Mouse (Mus musculus) CH12.LX (cell line): ENCODE results near the gene Slc6a9.

Experiments used
- CHD1 ChIP-seq: IDR thresholded peaks from 2 replicates; pipeline ENCODE4 v1.6.1; 2012; ENCODE audit warnings: low read depth, low read length, improper control_type of control experiment, inconsistent platforms
- CTCF ChIP-seq, 2 experiments: IDR thresholded peaks in 1 of 2; conservative IDR thresholded peaks in 1 of 2; 2 replicates each; pipeline ENCODE4 v1.5.1; 2011 to 2012; ENCODE audit warnings: low read depth in 2 of 2, low read length in 2 of 2, improper control_type of control experiment in 1 of 2, inconsistent platforms in 1 of 2, mild to moderate bottlenecking in 1 of 2, moderate library complexity in 1 of 2
- EP300 ChIP-seq: IDR thresholded peaks from 2 replicates; pipeline ENCODE4 v1.6.1; 2011; ENCODE audit warnings: low read length, improper control_type of control experiment
- ETS1 ChIP-seq: conservative IDR thresholded peaks from 2 replicates; pipeline ENCODE4 v1.6.1; 2012; ENCODE audit warnings: low read depth, mild to moderate bottlenecking, inconsistent platforms, low read length, improper control_type of control experiment, moderate library complexity
- JUN ChIP-seq: IDR thresholded peaks from 2 replicates; pipeline ENCODE4 v1.6.1; 2011; ENCODE audit warnings: low read depth, mild to moderate bottlenecking, low read length, improper control_type of control experiment, moderate library complexity; ENCODE audit not compliant: insufficient read depth
- POLR2A ChIP-seq: IDR thresholded peaks from 2 replicates; pipeline ENCODE4 v1.6.1; 2011; ENCODE audit warnings: low read depth, mild to moderate bottlenecking, improper control_type of control experiment, low read length
- POLR2AphosphoS2 ChIP-seq: IDR thresholded peaks from 2 replicates; pipeline ENCODE4 v1.6.1; 2011; ENCODE audit warnings: low read depth, low read length, improper control_type of control experiment
- ZKSCAN1 ChIP-seq: IDR thresholded peaks from 2 replicates; pipeline ENCODE4 v1.6.1; 2012; ENCODE audit warnings: low read depth, inconsistent platforms, low read length, improper control_type of control experiment, borderline replicate concordance

- TF ChIP-seq CHD1 (no peak), ETS1 (no peak), CTCF (conservative IDR thresholded peaks at IDR 0.05 in 1 of 2, IDR thresholded peaks at IDR 0.05 in 1 of 2; ENCODE audit: low read depth in 2 of 2, low read length in 2 of 2) (no peak), EP300 (no peak), POLR2AphosphoS2 (no peak), ZKSCAN1 (no peak), POLR2A (no peak), JUN (no peak)
Observed at GRCm38 (mm10) chr4:117889471-117889870, 55.2 kb downstream of the Slc6a9 start.
